Mouse (Mus musculus) adrenal gland, postnatal 10 days (tissue): ENCODE results near the gene Nifk. TPM values are rescaled to one million over a fixed set of nuclear protein-coding genes. Genes with fewer than 3 reads are reported as not detected.

Experiments
- DNase-seq: peaks from one replicate; pipeline ENCODE4 v3.0.0; 2021; ENCODE audit warnings: mixed read lengths
- long read RNA-seq, 2 experiments: library from polyadenylated mRNA; stranded (forward); transcript quantifications; one replicate each; pipeline ENCODE4 v2.0.0; 2021
- total RNA-seq, 2 experiments: library from RNA; stranded (reverse); gene quantifications; 2 replicates each; pipeline ENCODE4 v1.2.3; 2021

The Nifk gene
- total RNA-seq = 10 to 100 TPM; 37.7 to 44.7 TPM
- long read RNA-seq, experiment 1, transcript Nifk-201 (7 exons, 1,889 nt) = major isoform, 60 of 76 reads
- long read RNA-seq, experiment 1, partial matches to known transcripts = 10 of 76 reads
- long read RNA-seq, experiment 1, other reads (novel, unspliced or antisense) = 6 of 76 reads
- long read RNA-seq, experiment 2, transcript Nifk-201 (7 exons, 1,889 nt) = major isoform, 33 of 39 reads
- long read RNA-seq, experiment 2, partial matches to known transcripts = 2 of 39 reads
- long read RNA-seq, experiment 2, other reads (novel, unspliced or antisense) = 4 of 39 reads

- peak; percentile 93 for DNase-seq
Observed at GRCm38 (mm10) chr1:118321661-118322201, at the start of gene Nifk. Nifk (plus strand) TSS chr1:118321839.

DNA sequence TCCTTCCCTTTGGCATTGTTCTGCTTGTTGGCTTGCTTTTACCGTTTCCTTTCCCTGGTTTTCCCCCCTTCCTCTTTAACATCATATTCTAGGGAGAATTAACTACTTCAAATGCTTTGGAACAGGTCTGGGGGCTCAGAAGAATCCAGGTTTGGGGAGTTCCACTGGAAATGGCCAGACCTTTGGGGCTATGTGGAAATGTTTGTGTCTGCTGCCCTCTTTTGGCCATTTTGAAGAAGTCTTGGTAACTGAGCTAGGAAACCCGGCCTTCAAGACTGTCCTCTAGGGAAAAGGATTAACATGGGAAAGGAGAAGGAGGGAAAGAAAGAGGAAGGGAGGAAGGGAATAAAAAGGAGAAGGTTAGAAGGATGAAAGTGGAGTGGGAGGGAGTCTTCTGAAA is 46.5 kb upstream of the Nifk start:
- DNase-seq = peak; percentile 28

GRCm38 (mm10) chr1:118292291-118292690 is 29.3 kb upstream of the Nifk start:
- no peak for DNase-seq

DNA sequence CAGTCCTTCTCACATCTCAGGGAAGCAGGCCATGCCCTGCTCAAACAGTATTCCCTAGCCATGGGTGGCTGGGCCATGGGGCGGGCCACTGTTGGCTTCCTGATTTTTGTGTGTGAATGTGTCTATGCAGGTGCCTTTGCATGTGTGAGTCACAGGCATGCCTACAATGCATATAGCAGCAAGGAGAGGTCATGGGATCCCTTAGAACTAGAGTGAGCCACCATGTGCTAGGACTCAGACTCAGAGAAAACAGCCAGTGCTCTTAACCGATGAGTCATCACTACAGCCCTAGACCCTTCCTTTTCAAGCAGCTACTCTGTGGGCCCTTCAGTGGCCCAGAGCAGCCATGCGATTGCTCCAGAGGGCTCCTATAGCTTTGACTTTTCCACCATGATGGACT is 27.4 kb upstream of the Nifk start:
- DNase-seq = no peak

GRCm38 (mm10) chr1:118294826-118295225 is 26.8 kb upstream of the Nifk start:
- no peak for DNase-seq

DNA sequence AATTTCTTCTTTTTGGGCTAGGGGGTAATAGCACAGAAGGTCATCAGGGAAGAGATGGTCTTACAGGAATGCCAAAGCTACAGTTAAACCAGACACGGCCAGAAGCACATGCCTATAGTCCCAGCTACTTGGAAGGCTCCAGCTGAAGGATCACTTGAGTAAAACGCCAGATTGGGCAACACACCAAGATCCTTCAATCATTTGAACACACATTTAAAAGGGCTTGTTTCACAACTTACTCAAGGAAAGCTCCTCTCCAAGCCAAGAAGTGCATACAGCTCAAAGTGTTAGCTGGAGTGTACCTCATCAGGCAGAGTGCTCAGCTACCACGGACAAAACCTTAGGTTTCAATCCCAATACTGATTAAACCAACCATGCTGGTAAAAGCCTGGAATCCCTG is 25.0 kb upstream of the Nifk start:
- DNase-seq = no peak

- no peak for DNase-seq
Observed at GRCm38 (mm10) chr1:118297719-118298118, 23.9 kb upstream of the Nifk start.

DNA sequence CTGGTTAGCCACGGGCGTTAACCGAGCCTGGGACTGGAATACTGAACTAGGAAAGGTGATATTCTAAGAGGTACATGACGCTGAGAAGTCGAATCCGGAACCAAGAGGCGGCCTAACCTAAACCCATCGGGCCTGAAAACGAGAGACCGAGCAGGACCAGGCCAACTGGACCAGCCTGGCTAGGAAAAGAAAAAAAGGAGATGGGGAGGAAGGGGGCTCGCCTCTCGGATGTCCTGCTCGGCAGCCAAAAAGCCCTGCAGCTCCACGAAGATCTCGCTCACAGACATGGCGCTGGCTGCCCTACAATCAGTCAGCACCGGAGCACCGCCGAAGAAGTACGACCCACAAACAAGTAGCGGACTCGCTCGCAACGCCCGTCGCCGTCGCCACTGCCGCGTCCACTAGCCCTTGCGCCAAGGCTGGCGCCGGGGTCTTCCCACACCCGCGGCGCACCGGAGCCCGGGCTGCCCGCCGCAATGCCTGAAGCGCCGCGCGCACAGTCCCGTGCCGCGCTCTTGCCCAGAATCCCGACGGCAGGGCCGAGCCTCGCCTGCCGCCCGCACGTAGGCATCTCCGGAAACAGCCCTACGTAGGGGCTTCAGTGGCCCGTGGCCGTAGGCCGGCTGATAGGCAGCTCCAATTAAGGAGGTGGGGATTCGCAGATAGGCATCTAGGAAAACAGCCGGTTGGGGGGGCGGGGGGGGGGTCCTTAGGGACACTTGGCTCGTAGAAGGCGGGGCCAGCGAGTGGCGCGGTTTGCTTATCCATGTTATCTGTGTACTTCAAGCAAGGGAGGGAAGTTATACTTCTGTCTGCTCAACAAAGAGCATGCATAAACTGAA is 10.6 kb upstream of the Nifk start:
- peak; percentile 93 for DNase-seq

GRCm38 (mm10) chr1:118311622-118312326 is 9.9 kb upstream of the Nifk start, which contains the start of gene Tsn:
Tsn (minus strand) TSS chr1:118311739.
- no peak for DNase-seq

DNA sequence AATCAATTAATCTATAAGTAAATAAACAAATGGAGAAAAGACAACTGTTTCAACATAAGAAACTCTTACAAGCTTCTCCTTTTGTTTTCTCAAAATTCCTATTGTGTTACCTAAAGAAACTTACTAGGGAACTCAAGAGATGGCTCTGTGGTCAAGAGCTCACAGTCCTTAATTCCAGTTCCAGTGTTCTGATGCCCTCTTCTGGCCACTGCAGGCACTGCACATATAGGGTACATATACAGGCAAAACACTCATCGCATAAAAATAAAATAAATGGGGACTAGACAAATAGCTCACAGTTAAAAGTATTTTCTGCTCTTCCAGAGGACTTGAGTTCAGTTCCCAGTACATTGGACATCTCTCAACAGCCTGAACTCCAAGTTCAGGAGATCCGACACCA is 943 bp upstream of the Nifk start:
- peak; percentile 32 for DNase-seq

DNA sequence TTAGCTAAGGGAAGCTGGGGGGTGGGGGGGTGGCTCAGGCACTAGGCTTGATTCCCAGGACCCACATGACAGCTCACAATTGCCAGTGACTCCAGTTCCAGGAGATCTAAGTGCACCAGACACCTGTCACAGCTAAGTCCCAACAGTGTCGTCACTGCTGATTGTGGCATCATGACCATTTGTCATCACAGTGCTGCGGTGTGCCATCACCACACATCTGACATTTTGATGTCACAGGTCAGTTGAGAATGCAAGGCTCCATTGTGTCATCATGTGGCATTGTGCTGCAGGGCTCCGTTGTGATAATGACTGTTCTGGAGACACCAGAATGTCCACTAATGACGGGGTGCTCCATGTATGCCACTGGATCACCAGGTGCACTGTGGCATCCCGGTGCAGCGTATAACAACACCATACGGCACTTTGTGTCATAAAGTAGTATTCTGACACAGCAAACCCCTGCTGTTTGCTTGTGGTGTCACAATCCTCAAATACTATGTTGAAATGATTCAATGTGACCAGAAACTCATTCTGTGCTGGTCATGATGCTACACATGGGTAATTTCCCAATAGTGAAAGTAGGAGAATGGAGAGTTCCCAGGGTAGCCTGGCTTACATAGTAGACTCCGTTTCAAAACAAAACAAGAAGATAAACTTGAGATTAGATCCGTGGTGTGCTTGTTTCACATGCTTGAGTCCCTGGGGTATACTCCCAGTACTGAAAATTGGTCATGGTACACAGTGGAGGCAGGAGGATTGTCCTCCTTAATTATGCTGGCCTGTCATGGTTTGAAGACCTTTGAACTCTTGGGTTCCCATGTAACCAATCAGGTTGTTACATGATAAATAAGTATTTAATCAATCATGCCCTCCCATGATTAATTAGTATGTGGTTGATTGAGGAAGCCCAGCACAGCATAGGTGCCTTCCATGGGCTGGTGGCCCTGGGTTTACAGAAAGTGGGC is 13.4 kb downstream of the Nifk start:
- DNase-seq = no peak

DNA sequence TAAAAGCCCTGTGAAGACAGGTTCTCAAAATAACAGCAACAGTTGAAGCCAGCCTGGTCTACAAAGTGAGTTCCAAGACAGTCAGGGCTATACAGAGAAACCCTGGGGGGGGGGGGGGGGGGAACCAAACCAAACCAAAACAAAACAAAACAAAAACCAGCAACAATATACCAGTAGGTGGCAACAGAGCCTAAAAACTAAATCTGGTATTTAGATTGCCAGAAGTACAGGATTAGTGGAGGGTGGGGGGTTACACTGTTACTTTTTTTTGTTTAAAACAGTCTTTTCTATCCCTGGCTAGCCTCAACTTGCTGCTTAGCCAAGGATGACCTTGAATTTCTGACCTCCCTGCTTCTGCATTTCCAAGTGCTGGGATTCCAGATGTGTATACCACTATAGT is 14.2 kb downstream of the Nifk start:
- no peak for DNase-seq

DNA sequence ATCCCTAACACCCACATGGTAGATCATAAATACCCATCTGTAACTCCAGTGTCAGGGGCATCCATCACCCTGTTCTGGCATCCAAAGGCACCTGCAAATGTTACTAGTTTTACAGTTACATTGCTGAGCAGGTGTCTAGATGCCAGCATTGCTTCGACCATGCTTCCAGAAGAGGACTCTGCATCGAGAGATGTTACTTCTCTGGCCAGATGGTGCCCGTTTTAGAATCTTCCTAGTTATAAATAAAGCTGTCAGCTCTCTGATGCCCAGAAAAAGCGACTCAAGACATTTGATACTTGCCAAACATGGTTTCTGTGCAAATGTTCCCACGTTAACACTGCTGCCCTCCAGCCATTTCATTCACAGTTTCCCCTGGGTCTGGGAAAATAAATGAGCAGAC is 16.3 kb downstream of the Nifk start:
- no peak for DNase-seq

- no peak for DNase-seq
Observed at GRCm38 (mm10) chr1:118343649-118344435, 22.2 kb downstream of the Nifk start.

DNA sequence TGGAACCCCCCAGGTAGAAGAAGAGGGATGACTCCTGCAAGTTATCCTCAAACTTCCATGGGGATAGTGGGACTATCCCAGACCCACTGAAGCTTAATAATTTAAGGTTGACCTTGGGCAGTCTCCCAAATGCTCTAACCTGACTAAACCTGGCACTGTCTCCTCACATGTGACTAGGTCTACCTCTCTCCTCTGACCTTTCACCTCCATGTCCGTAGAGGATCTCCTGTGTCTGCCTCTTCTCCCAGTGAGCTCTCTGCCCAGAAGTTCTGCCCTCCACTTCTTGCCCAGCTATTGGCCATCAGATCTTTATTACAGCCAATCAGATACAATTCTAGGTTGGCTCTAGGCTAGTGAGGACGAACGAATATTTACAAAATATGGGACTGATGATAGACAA is 28.3 kb downstream of the Nifk start:
- no peak for DNase-seq

DNA sequence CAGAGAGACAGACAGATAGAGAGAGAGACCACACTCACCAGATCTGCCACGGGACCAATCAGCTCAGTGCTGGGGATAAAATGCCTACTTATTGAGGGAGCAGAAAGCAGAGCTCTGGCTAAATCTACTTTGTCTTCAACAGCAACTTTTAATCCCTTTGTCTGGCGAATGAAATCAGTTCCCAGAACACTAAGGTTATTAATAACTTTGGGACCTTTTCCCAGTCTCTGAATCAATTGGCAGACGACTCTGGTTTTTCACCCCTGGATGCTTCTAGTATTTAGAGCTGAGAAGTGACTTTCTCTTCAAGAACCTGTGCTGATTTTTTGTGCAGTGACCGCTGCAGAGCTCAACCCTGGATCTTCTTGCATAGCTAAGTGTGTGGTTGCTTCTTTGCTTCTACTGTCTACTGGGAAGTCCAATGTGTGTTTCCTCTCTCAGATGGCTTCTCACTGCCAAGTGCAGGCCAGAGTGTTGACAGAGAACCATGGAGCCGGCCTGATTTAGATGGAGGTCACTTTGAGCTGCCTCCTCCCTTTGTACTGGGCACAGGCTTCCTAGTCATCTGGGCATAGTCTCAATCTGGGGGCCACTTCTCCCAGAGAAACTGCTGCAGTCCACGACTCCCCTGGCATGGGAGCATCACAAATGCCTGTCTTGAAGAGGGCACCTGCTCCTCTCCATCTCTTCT is 37.6 kb downstream of the Nifk start:
- DNase-seq = no peak

GRCm38 (mm10) chr1:118367970-118368369 is 46.3 kb downstream of the Nifk start:
- DNase-seq = no peak

DNA sequence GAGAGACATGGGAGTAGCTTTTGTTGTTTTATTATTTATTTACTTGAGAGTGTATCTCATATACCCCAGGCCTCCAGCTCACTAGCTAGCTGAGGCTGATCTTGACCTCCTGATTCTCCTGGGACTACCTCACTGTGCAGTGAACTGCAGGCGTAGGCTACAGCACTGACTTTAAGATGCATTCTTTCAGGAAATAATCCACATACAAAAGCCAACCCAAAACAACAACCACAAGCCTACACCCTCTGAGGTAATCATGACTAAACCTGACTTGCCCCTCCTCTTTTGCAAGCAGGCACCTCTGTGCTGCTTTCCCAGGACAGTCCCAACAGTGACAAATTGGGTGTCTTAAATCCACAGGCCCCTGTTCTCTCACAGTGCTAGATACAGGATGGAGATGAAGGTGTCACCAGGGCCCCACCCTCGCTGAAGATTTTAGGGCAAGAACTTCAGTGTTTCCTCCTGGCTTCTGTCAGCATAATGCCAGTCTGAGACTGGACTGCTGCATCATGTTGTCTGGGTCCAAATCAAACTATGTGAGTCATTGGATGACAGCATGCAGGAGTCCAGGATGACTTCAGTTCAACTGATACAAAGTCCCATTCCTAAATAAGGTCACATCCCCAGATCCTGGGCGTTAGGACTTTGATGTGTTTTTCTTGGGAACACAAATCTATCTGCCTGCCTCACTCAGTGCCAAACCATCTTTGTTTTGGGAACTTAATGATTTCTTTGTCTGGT is 47.3 kb downstream of the Nifk start:
- no peak for DNase-seq

DNA sequence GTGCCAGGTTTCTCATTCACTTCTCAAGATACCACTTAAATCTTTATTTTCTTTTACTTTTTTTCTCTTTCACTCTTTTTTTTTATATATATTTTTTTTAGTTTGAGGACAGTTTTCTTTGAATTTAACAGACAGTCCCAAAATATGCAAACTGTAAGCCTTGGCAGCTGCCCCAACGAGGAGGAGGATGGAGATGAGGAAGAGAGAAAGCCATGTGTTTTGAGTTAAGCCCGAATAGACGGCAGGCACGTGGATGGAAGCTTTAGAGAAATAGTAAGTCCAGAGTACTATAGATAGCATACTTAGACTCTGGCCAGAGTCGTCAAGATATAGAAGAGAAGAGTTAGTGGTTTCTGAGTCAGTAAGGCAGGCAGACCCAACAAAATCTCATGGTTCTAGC is 56.1 kb downstream of the Nifk start:
- DNase-seq = no peak
